Mouse (Mus musculus) left cerebral cortex, adult 18-20 months (tissue): ENCODE results near the gene Nr2c1. TPM values are rescaled to one million over a fixed set of nuclear protein-coding genes. Genes with fewer than 3 reads are reported as not detected.

ENCODE experiments used
- DNase-seq, 2 experiments: peaks; one replicate each; pipeline ENCODE4 v3.0.0; 2021 to 2022; ENCODE audit warnings: low spot score in 2 of 2, mixed read lengths in 1 of 2
- total RNA-seq, 2 experiments: library from RNA; stranded (reverse); gene quantifications; 2 replicates each; pipeline ENCODE4 v1.2.3; 2021

Gene Nr2c1
- total RNA-seq, 2 experiments from 2014 or later = 9.3 to 9.5 TPM

- peak; percentile 95 to 97 for DNase-seq
These were observed 50.9 kb downstream of the Nr2c1 start, which contains the start of gene Ndufa12 for GRCm38 (mm10) chr10:94198482-94199405. Gene Ndufa12, plus strand, starts transcription at chr10:94198720.

- DNase-seq = no peak
These were observed 57.1 kb downstream of the Nr2c1 start for GRCm38 (mm10) chr10:94204973-94205372.

- peak in 1 of 2 experiments; percentile 47 for DNase-seq
These were observed 63.1 kb downstream of the Nr2c1 start for GRCm38 (mm10) chr10:94210718-94211618.

GRCm38 (mm10) chr10:94211725-94212124 is 63.9 kb downstream of the Nr2c1 start:
- DNase-seq = no peak

- DNase-seq = no peak
These were observed 77.4 kb downstream of the Nr2c1 start for GRCm38 (mm10) chr10:94225026-94225750.

GRCm38 (mm10) chr10:94230172-94230981 is 82.6 kb downstream of the Nr2c1 start:
- DNase-seq = peak; percentile 27 to 54

GRCm38 (mm10) chr10:94231025-94231424 is 83.2 kb downstream of the Nr2c1 start:
- no peak for DNase-seq

- DNase-seq = no peak
These were observed 87.4 kb downstream of the Nr2c1 start for GRCm38 (mm10) chr10:94235200-94235599.

GRCm38 (mm10) chr10:94241346-94241745 is 93.5 kb downstream of the Nr2c1 start:
- no peak for DNase-seq

Other genes with a start within 250 kb of the Nr2c1 start
- 10 to 100 TPM; 78.6 to 81.6 TPM for gene Vezt, start 112.2 kb upstream of the Nr2c1 start, total RNA-seq
- gene Fgd6, start 112.0 kb upstream of the Nr2c1 start, total RNA-seq = 10 to 100 TPM in 1 of 2 experiments, 1 to 10 TPM in 1; 9.4 to 11.7 TPM
- 100 to 1,000 TPM; 249 to 266 TPM for gene Ndufa12, start 50.7 kb downstream of the Nr2c1 start, total RNA-seq
- gene Gm4792, start 150.7 kb downstream of the Nr2c1 start, total RNA-seq = not detected
- gene Tmcc3, start 163.9 kb downstream of the Nr2c1 start, total RNA-seq = 10 to 100 TPM; 21.3 to 31.9 TPM